Mouse (Mus musculus) limb, embryonic 12.5 days (tissue): ENCODE measurements around the gene Prickle4. TPM values are rescaled to one million over a fixed set of nuclear protein-coding genes. Genes with fewer than 3 reads are reported as not detected.

Experiments
- ATAC-seq: fragments of 200-750 bp; cut with Nextera tagmentation; 2 replicates; pipeline ENCODE4 v1.8.0; 2017; ENCODE audit warnings: low read depth, moderate TSS enrichment; ENCODE audit not compliant: insufficient number of reproducible peaks, insufficient read depth, low FRiP score, low TSS enrichment
- H3K27ac ChIP-seq: fragments of 300-500 bp; sonication (generic); 2 replicates; pipeline ENCODE4 v1.5.1; 2016; ENCODE audit warnings: mild to moderate bottlenecking, moderate library complexity
- H3K27me3 ChIP-seq: fragments of 300-500 bp; sonication (generic); 2 replicates; pipeline ENCODE4 v1.6.1; 2016; ENCODE audit warnings: mild to moderate bottlenecking, moderate library complexity
- H3K36me3 ChIP-seq: fragments of 300-500 bp; sonication (generic); 2 replicates; pipeline ENCODE4 v1.6.1; 2016; ENCODE audit warnings: mild to moderate bottlenecking, moderate library complexity
- H3K4me1 ChIP-seq: fragments of 300-500 bp; sonication (generic); replicated peaks from 2 replicates; pipeline ENCODE4 v1.6.1; 2016
- H3K4me2 ChIP-seq: fragments of 300-500 bp; sonication (generic); 2 replicates; pipeline ENCODE4 v1.6.1; 2016; ENCODE audit warnings: mild to moderate bottlenecking, moderate library complexity
- H3K4me3 ChIP-seq: fragments of 300-500 bp; sonication (generic); replicated peaks from 2 replicates; pipeline ENCODE4 v1.5.1; 2016; ENCODE audit warnings: mild to moderate bottlenecking
- H3K9ac ChIP-seq: fragments of 300-500 bp; sonication (generic); replicated peaks from 2 replicates; pipeline ENCODE4 v1.6.1; 2016; ENCODE audit warnings: mild to moderate bottlenecking, moderate library complexity
- H3K9me3 ChIP-seq: fragments of 300-500 bp; sonication (generic); 2 replicates; pipeline ENCODE4 v1.6.1; 2016; ENCODE audit warnings: mild to moderate bottlenecking, moderate library complexity
- WGBS: fragments of 180-500 bp; shearing (Covaris S2); methylation state at CpG from one replicate; pipeline ENCODE4 v1.1.7; 2016; 5-methylcytosine and 5-hydroxymethylcytosine counted together
- polyA plus RNA-seq: library from polyadenylated mRNA; unstranded; fragments of >200 nt; fragmentation: Nextera tagmentation; extraction: Ambion mirVana; gene quantifications from 2 replicates; pipeline ENCODE4 v1.2.1, GENCODE M21; 2016

The Prickle4 gene
- 1.6 TPM in 1 of 2 replicates, not detected in the other for polyA plus RNA-seq

- peak within 1 kb of the TSS; percentile 88 for H3K9ac ChIP-seq
- peak within 1 kb of the TSS; percentile 67 for H3K27ac ChIP-seq
- H3K4me3 ChIP-seq: peak within 1 kb of the TSS; percentile 82
- H3K9me3 ChIP-seq: no peaks in the 10 kb centered on the region
- ATAC-seq: peak; percentile 93
- 1% methylated on average over 79 of the region's 82 CpGs for WGBS
- peak within 1 kb of the TSS; percentile 76 for H3K4me2 ChIP-seq
- peaks cover 16% of the 10 kb centered on the region for H3K4me1 ChIP-seq
- peaks cover 19% of the 10 kb centered on the region for H3K36me3 ChIP-seq
- peaks cover 20% of the 10 kb centered on the region; the same call in 1 of the 2 replicates for H3K27me3 ChIP-seq
These were observed at the start of gene Prickle4 for GRCm38 (mm10) chr17:47694503-47695336. Prickle4 (minus strand) TSS chr17:47694736.

- ATAC-seq: no peak
- no peak overlapping the region for H3K27ac ChIP-seq
- WGBS: 95% methylated on average over 14 of the region's 14 CpGs
These were observed 49.5 kb upstream of the Prickle4 start for GRCm38 (mm10) chr17:47744086-47744485.

GRCm38 (mm10) chr17:47742991-47743734, 48.6 kb upstream of the Prickle4 start:
- H3K27me3 ChIP-seq: peaks cover 20% of the 10 kb centered on the region
- no peak overlapping the region for H3K4me3 ChIP-seq
- H3K4me2 ChIP-seq: no peak overlapping the region
- H3K4me1 ChIP-seq: peaks cover 22% of the 10 kb centered on the region
- no peaks in the 10 kb centered on the region for H3K36me3 ChIP-seq
- ATAC-seq: no peak
- no peak overlapping the region for H3K9ac ChIP-seq
- no peak overlapping the region for H3K27ac ChIP-seq
- peaks cover 8% of the 10 kb centered on the region; the same call in 1 of the 2 replicates for H3K9me3 ChIP-seq
- WGBS: 42% methylated on average over 16 of the region's 16 CpGs

More at GRCm38 (mm10) chr17:47744086-47744485, 49.5 kb upstream of the Prickle4 start:
- Histone ChIP-seq H3K4me2 (no peak overlapping the region), H3K36me3 (no peaks in the 10 kb centered on the region), H3K9me3 (peaks cover 8% of the 10 kb centered on the region; the same call in 1 of the 2 replicates), H3K4me3 (no peak overlapping the region), H3K27me3 (peaks cover 15% of the 10 kb centered on the region), H3K4me1 (peaks cover 13% of the 10 kb centered on the region), H3K9ac (no peak overlapping the region)

GRCm38 (mm10) chr17:47740186-47740585, 45.6 kb upstream of the Prickle4 start:
- Histone ChIP-seq H3K4me2 (no peak overlapping the region), H3K36me3 (no peaks in the 10 kb centered on the region), H3K4me1 (peaks cover 27% of the 10 kb centered on the region), H3K9ac (no peak overlapping the region), H3K9me3 (peaks cover 8% of the 10 kb centered on the region; the same call in 1 of the 2 replicates), H3K4me3 (no peak overlapping the region), H3K27me3 (peaks cover 27% of the 10 kb centered on the region), H3K27ac (no peak overlapping the region)
- WGBS: 41% methylated on average over 2 of the region's 2 CpGs
- no peak for ATAC-seq

GRCm38 (mm10) chr17:47738879-47739798, 44.6 kb upstream of the Prickle4 start:
- peaks cover 27% of the 10 kb centered on the region for H3K4me1 ChIP-seq
- no peaks in the 10 kb centered on the region for H3K36me3 ChIP-seq
- H3K27ac ChIP-seq: peak overlapping the region; percentile 84
- 3% methylated on average over 20 of the region's 20 CpGs for WGBS
- peak overlapping the region; percentile 74 for H3K4me3 ChIP-seq
- peak overlapping the region; percentile 98 for H3K4me2 ChIP-seq
- no peaks in the 10 kb centered on the region for H3K9me3 ChIP-seq
- H3K27me3 ChIP-seq: peaks cover 27% of the 10 kb centered on the region
- ATAC-seq: 0 out of 2 replicates have a peak, but pooled peaks have one; percentile 23
- peak overlapping the region; percentile 69 for H3K9ac ChIP-seq

GRCm38 (mm10) chr17:47738066-47738878, 43.7 kb upstream of the Prickle4 start:
- Histone ChIP-seq H3K4me1 (peaks cover 27% of the 10 kb centered on the region), H3K36me3 (no peaks in the 10 kb centered on the region), H3K27me3 (peaks cover 27% of the 10 kb centered on the region), H3K27ac (peak overlapping the region; percentile 84), H3K4me3 (peak overlapping the region; percentile 74), H3K4me2 (peak overlapping the region; percentile 98), H3K9ac (peak overlapping the region; percentile 69), H3K9me3 (no peaks in the 10 kb centered on the region)
- ATAC-seq: peak; percentile 44
- WGBS: under 1% methylated on average over 56 of the region's 61 CpGs

GRCm38 (mm10) chr17:47737271-47738065, 42.9 kb upstream of the Prickle4 start:
- H3K27ac ChIP-seq: peak overlapping the region; percentile 84

GRCm38 (mm10) chr17:47736856-47737255, 42.3 kb upstream of the Prickle4 start, which contains the start of gene Tfeb:
Tfeb (plus strand) TSS chr17:47737030.
- Histone ChIP-seq H3K27me3 (peaks cover 25% of the 10 kb centered on the region), H3K27ac (peak within 1 kb of the TSS; percentile 84), H3K4me2 (peak within 1 kb of the TSS; percentile 98), H3K9ac (peak within 1 kb of the TSS; percentile 69), H3K9me3 (no peaks in the 10 kb centered on the region), H3K4me1 (peaks cover 27% of the 10 kb centered on the region), H3K36me3 (no peaks in the 10 kb centered on the region), H3K4me3 (peak within 1 kb of the TSS; percentile 74)
- WGBS: under 1% methylated on average over 46 of the region's 47 CpGs
- ATAC-seq: peak; percentile 34

More at GRCm38 (mm10) chr17:47737271-47738065, 42.9 kb upstream of the Prickle4 start:
- H3K36me3 ChIP-seq: no peaks in the 10 kb centered on the region
- H3K9me3 ChIP-seq: no peaks in the 10 kb centered on the region
- H3K4me1 ChIP-seq: peaks cover 27% of the 10 kb centered on the region
- peak overlapping the region; percentile 74 for H3K4me3 ChIP-seq
- H3K27me3 ChIP-seq: peaks cover 27% of the 10 kb centered on the region
- WGBS: 1% methylated on average over 49 of the region's 60 CpGs
- peak overlapping the region; percentile 98 for H3K4me2 ChIP-seq
- peak overlapping the region; percentile 69 for H3K9ac ChIP-seq
- ATAC-seq: peak; percentile 76

- Histone ChIP-seq H3K4me3 (no peak overlapping the region), H3K4me2 (no peak overlapping the region), H3K4me1 (peaks cover 27% of the 10 kb centered on the region), H3K27me3 (peaks cover 15% of the 10 kb centered on the region; the same call in 1 of the 2 replicates), H3K36me3 (no peaks in the 10 kb centered on the region), H3K9me3 (no peaks in the 10 kb centered on the region), H3K27ac (no peak overlapping the region), H3K9ac (no peak overlapping the region)
- WGBS: 71% methylated on average over 14 of the region's 14 CpGs
- no peak for ATAC-seq
These were observed 41.1 kb upstream of the Prickle4 start for GRCm38 (mm10) chr17:47735553-47736100.
